Mouse (Mus musculus): ENCODE results near the gene Fam25c.
A peak's percentile ranks its signal among the peaks of the same experiment; 100 is the strongest.
"Not testable (repeated sequence)": the region's sequence is repeated elsewhere in the genome, so short reads cannot be mapped to it uniquely, and the experiment has no call there.

The Fam25c gene

GRCm38 (mm10) chr14:34326606-34327005 is 28.6 kb downstream of the Fam25c start:
- no peak for DNase-seq

- DNase-seq = no peak
These were observed 31.6 kb downstream of the Fam25c start for GRCm38 (mm10) chr14:34323576-34324085.

GRCm38 (mm10) chr14:34318113-34318512 is 37.1 kb downstream of the Fam25c start:
- DNase-seq = no peak

- DNase-seq = no peak
These were observed 37.8 kb downstream of the Fam25c start for GRCm38 (mm10) chr14:34317431-34317830.

- no peak for DNase-seq
These were observed 38.9 kb downstream of the Fam25c start for GRCm38 (mm10) chr14:34316346-34316745.

DNA sequence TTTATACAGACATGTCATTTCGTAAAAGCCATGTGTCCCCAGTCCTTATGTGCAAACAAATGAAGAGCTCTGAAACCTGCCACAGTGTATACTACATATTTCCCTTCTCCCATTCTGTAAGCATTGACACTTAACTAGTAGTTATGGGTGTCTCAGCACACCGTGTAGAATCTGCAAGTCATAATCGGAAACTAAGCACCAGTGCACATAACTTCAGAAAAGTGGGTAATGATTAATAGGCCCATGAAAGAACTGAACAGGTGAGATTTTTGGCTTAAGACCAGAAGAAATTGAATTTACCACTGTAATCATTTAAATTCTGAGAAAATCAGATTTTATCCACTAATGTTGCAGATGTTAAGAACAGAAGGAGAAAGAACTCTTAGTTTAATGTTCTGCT is 40.4 kb downstream of the Fam25c start:
- no peak for DNase-seq

DNA sequence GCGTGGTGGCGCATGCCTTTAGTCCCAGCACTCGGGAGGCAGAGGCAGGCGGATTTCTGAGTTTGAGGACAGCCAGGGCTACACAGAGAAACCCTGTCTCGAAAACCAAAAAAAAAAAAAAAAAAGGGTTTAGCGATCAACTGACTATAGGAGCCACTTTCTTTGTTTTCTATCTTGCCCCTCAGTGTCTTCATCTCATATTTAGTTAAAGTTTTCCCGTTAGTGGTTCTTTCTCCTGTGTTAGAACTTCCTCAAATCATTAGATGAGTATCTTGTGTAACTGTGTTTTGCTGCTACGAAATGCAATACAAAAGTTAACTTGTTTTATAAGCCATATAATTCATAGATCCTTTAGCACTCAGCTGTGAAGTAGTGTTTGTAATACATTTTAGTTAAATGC is 40.9 kb downstream of the Fam25c start:
- not testable (repeated sequence) for DNase-seq

DNA sequence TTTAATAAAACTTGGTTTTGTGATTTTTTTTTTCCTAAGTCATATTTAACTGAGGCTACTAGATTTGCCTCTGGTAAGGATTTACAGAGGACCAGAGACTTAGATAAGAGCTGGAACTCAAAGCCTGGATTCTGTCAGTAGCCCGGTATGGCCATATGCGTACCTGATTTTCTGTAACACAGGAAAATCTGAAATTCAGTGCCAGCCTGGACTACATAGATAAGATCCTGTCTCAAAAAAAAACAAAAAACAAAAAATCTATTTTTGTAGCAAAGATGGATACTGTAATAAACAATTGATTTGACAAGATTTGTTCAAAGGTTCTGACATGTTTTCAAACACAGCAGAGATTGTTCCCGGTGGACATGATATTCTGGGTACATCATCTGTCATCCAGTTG is 41.6 kb downstream of the Fam25c start:
- DNase-seq = no peak

- DNase-seq = no peak
These were observed 42.7 kb downstream of the Fam25c start for GRCm38 (mm10) chr14:34312339-34313048.

GRCm38 (mm10) chr14:34311691-34312090 is 43.5 kb downstream of the Fam25c start:
- DNase-seq = no peak

GRCm38 (mm10) chr14:34311021-34311631 is 44.1 kb downstream of the Fam25c start:
- peak; percentile 44 for DNase-seq

DNA sequence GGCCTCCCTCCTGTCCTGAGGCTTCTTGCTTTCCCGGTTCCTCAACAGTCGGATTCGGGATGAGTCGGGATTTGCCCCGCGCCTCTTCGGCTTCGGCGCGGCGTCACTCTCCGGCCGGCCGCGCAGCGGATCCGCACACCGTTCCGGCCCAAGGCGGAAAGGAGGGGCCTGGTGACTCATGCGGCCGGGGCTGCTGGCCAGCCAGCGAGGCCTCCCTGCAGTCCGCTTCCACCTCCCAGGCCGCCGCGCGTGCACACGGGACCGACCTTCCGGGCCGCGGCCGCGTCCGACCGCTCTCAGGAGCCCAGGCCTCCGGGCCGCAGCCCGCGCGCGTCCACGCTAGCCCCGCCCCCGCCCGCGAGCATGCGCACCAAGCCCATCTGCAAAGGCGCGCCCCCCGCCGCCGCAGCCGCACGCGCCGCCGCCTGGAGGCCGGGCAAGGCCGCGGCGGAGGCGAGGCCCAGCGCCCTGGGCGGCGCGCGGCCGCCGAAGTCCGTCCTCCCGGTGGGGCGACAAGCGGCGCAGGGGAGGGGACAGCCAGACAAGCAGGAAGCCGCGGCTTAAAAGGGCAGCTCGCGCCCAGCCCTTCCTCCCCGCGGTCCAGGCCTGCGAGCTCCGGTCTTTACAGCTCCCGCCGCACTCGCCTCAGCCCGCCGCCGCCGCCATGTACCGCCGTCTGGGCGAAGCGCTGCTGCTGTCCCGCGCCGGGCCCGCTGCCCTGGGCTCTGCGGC is 44.8 kb downstream of the Fam25c start, which contains the start of the genes Shld2 and Glud1:
Gene Shld2, minus strand, starts transcription at position 260 of the 732 bp plus-strand sequence.
Gene Glud1, plus strand, starts transcription at position 494 of the 732 bp plus-strand sequence.
- peak; percentile 96 for DNase-seq

GRCm38 (mm10) chr14:34309907-34310233 is 45.4 kb downstream of the Fam25c start:
- no peak for DNase-seq

DNA sequence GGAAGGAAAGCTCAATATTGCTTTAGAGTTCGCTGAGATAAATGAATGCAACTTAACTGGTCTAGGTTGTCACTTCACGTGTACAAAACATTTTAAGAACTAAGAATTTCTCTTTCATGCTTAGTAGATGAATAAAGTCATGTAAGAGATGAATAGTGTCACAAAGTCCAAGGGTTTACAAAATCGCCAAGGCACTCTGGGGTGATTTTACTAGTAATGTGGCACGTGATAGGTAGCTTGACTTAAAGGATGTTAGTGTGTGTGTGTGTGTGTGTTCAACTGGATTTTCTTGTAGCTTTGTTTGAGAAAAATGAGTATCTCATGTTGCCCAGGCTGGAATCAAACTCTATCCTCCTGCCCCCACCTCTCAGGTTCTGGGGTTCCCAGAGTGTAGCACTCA is 46.0 kb downstream of the Fam25c start:
- no peak for DNase-seq

DNA sequence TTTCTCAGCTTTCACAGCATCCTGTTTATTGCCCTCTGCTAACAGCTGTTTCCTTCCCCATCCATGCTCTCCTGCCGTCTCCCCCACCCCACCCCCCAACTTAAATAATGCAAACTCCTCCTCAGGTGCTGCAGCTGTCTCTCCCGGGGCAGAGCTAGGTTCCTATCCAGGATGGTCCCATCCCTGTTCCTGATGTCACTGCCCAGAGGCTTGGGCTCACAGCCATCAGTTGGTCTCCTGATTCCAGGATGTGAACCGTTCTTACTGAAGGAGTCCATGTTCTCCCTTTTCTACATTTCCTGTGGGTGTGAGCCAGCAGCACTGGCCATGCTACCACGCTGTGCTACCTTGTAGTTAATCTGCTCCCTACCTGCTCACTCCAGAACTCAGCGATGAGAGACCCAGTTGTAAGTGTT is 52.0 kb downstream of the Fam25c start:
- no peak for DNase-seq

- no peak for DNase-seq
These were observed 52.5 kb downstream of the Fam25c start for GRCm38 (mm10) chr14:34302681-34303242.
